Mouse (Mus musculus) kidney, postnatal 14 days (tissue): ENCODE results near the gene Ston1.

ENCODE experiments used
- DNase-seq: peaks from one replicate; pipeline ENCODE4 v3.0.0; 2022; ENCODE audit warnings: mixed read lengths

Ston1 gene

GRCm38 (mm10) chr17:88597222-88598055 lies at the start of gene Ston1:
Ston1 (plus strand) TSS chr17:88597684.
- DNase-seq, result peak; percentile 87

GRCm38 (mm10) chr17:88549411-88550191 lies 47.9 kb upstream of the Ston1 start:
- DNase-seq, result no peak

DNA sequence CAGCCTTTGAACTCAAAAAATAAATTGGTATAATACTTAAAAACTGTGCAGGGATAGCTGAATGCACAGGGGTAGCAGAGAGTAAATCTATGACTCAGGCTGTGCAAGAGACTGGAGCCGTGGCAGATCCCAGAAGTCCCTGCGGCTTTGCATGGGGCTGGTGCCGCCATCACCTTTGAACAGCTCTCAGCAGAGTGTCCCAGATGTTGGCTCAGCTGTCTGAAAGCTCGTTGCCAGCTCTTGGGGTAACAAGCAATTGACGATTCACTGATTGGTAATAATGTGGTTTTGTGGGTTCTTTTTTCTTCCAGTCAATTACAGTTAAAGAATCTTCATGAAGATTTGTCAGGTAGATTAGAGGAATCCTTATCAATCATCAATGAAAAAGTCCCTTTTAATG lies 47.1 kb upstream of the Ston1 start:
- DNase-seq, result no peak

DNA sequence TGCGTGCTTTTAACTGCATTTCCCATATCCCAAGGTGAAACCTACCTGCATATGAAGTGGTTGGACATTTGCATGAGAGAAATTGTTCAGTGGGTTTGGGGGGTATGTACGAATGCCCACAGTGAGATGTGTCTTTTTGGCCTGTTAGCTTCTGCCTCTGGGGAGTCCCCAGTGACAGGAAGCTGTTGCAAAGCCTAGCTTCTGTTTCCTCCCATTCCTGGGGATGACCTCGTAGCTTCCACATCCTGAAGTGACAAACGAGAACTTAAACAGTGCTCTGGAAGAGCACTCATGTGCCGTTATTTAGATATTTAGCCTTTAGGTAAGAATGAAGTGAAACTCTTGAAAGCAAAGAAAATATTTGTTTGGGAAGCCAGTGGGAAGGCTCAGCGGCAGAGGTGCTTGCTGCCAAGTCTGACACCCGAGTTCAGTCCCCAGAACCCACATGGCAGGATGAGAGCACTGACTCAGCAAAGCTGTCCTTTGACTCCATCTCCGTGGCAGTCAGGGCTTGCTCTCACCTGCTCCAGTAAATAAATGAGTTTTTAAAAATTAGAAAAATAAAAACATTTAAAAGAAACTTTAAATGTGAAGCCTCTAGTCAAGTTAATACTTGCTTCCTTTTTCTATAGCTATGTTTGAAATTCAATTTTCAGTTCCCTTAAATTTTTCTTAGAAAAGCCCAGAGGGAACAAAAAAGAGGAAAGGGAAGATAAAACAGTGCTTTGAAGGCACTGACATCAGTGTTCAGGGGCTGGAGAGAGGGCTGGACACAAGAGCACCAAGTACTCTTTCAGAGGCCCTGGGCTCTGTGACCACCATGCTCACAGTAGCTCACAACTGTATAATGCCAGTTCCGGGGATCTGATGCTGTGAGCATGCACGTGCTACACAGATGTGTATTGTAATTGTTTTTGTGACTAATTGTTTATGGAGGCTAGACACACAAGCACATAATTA lies 46.2 kb upstream of the Ston1 start:
- no peak for DNase-seq

GRCm38 (mm10) chr17:88552556-88552955 lies 44.9 kb upstream of the Ston1 start:
- no peak for DNase-seq

GRCm38 (mm10) chr17:88553001-88553449 lies 44.5 kb upstream of the Ston1 start:
- no peak for DNase-seq

GRCm38 (mm10) chr17:88553473-88554087 lies 43.9 kb upstream of the Ston1 start:
- DNase-seq, result peak; percentile 40

- DNase-seq, result no peak
These were observed 41.3 kb upstream of the Ston1 start for GRCm38 (mm10) chr17:88556176-88556575.

- DNase-seq, result no peak
These were observed 40.8 kb upstream of the Ston1 start for GRCm38 (mm10) chr17:88556688-88557087.

DNA sequence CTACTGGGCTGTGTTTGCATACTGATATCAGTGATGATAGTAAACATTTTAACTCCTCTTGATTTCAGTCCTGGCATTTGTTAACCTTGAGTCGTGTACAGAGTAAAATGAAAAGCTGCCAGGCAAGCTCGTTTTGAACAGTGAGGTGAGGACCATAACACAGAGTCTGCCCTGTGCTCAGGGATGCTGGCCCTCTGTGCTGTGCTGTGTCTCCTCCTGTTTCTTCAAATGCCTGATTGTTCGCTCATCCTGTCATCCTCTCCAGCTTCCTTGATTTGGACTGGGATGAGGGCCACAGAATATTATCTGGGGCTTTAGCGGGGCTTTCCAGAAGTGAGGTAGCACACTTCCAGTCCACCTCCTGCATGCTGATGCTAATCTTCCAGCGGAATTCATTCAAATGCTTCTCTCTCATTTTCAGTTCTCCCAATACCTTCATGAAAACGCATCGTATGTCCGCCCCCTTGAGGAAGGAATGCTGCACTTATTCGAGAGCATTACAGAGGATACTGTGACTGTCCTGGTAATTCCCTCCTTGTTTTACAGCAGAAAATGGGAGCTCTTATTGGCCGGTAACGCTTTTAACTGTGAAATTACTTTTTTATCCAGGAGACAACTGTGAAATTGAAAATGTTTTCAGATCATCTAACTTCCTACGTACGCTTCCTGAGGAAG lies 39.2 kb upstream of the Ston1 start:
- DNase-seq, result peak; percentile 89

DNA sequence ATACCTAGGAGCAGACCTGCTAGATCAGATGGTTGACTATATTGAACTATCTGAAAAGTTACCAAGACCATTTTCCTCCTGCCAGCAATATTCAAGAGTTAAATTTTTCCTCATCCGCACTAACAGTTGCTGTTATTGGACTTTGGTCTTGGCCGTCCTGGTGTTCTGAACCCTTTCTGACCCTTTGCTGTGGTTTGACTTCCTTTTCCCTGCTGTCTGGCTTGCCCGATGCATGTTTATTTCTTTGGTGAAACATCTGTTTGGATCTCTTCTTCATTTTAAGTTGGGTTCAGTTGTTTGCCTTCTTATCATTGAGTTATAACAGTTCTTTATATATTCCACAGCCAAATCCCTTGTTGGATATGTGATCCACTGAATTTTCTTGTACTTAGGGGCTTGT lies 33.9 kb upstream of the Ston1 start:
- peak; percentile 65 for DNase-seq

DNA sequence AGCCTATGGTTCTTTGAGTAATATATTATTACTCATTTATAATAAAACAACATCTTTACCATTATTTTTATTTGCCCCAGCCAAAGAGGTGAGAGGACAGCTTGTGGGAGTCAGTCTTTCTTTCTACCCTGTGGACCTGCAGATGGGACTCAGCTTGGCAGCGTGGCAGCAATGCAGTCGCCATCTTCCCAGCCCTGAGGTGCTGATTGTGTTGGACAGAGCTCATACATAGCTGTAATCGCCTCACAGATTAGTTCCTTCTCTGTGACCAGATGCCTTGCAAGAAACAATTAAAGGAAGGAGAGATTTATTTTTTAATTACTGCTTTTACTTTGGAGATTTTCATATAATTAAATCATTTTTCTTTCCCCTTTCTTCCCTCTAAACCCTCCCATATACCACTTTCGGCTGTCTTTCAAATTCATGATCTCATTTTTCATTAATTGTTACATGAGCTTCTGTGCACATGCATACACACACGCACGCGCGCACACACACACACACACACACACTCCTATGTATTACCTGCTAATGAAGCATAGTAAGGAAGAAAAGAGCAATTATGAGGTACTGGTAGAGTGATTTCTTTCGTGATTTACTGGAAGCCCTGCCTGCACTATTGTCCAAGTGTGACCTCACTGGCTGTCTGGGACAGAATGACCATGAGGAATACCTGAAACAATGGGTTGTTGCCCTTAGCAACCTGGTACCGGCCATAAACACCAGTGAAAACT lies 27.5 kb upstream of the Ston1 start:
- DNase-seq, result no peak

GRCm38 (mm10) chr17:88570784-88571183 lies 26.7 kb upstream of the Ston1 start:
- DNase-seq, result no peak

GRCm38 (mm10) chr17:88574811-88575210 lies 22.7 kb upstream of the Ston1 start:
- no peak for DNase-seq

- no peak for DNase-seq
These were observed 18.8 kb upstream of the Ston1 start for GRCm38 (mm10) chr17:88578522-88579242.

DNA sequence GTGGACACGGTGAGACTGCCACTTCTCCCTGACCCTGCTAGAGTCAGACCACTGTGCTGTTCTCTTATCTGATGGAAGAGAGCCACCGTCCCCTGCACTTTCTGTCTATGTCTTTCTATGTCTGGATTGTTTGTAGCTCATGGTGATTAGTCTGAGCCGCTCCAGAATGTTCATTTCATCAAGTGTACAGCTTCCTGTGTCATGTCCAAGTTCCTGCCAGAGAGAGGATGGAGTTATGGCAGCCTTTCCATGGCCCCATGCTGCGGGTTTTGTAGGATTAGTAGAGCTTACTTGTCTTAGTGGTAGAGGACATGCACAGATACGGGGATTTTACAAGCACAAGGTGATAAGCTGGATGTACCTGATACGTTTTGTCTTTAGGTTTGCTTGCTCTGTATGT lies 16.9 kb upstream of the Ston1 start:
- peak; percentile 30 for DNase-seq

DNA sequence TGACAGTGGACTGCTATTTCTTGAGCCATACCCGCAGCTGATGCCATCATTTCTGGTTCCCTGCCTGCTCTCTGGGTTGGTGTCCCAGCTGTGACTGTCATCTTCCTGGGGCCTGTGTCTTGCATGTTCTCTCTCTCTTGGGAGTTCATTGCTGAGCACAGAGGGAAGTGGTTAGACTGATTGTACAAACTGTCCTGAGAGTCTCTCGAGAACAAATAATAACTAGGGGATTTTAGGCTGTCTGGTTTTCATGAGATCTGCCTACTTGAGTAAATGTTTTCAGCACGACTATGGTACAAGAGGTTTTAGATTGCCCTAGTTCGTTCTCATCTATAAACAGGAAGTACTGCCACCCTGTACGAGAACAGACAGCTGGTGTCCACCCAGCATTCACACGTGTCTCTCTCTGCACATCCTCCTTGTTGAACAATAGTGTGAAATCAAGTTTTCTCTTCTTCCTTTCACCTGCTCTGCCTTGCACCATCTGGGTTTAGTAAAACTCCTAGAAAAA lies 15.9 kb upstream of the Ston1 start:
- DNase-seq, result peak; percentile 28

DNA sequence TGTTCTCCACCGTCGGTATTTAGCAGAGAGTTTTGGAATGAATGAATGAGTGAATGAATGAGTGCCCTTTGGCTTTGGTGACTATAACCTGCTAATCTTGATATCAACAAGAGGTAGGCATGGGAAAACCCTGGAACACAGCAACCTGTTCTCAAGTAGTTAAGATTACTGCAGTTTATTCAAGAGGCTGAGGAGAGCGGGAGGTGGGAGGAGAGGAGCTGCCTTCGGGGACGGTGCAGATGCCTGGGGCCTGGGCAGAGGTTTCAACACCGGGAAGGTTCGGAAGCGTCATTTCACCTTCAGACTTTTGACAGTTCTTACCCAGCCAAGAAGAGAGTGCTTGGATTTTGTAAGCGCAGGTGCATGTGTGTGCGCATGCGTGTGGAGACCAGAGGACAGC lies 14.5 kb upstream of the Ston1 start:
- no peak for DNase-seq

- no peak for DNase-seq
These were observed 14.1 kb upstream of the Ston1 start for GRCm38 (mm10) chr17:88583411-88583810.

DNA sequence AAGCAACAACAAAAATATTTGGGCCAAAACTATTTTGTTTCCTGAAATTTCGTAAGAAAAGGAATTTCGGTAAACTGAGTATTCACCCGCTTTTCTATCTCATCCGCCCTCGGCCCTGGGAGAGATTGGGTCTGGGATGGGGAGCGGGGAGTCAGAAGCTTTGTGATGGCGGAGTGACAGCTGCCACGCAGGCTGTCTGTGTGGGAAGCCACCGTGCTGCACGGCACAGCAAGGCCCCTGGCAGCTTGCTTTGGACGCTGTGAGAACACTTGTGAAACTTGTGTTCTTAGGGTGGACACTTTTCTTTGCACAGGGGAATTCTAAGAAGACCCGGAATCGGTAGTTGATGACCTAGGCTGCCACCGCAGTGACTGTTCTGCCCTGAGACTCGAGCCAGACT lies 10.1 kb upstream of the Ston1 start:
- no peak for DNase-seq
